Mouse (Mus musculus) G1E (cell line): ENCODE data around the gene Olfr108.

ENCODE experiments used
- CTCF ChIP-seq: IDR thresholded peaks from 2 replicates; pipeline ENCODE4 v1.5.1; 2012; ENCODE audit warnings: low read depth, low read length, inconsistent platforms, mixed read lengths
- TAL1 ChIP-seq: conservative IDR thresholded peaks from 2 replicates; pipeline ENCODE4 v1.6.1; 2012; ENCODE audit warnings: low read depth, low read length, inconsistent platforms, mixed read lengths

- TF ChIP-seq CTCF (no peak), TAL1 (no peak)
Measured at GRCm38 (mm10) chr17:37491930-37492518, 46.7 kb downstream of the Olfr108 start, which contains the start of gene Olfr110.
